Mouse (Mus musculus) liver, embryonic 13.5 days (tissue): ENCODE measurements around the gene Mrps35. TPM values are rescaled to one million over a fixed set of nuclear protein-coding genes. Genes with fewer than 3 reads are reported as not detected.

ENCODE experiments used
- ATAC-seq: fragments of 200-750 bp; cut with Nextera tagmentation; 2 replicates; pipeline ENCODE4 v1.8.0; 2017; ENCODE audit warnings: low read depth, mild to moderate bottlenecking, moderate number of reproducible peaks, moderate library complexity
- DNase-seq: peaks from one replicate; pipeline ENCODE4 v3.0.0; 2022
- H3K27ac ChIP-seq: fragments of 300-500 bp; sonication (generic); 2 replicates; pipeline ENCODE4 v1.5.1; 2015; ENCODE audit warnings: moderate library complexity, mild to moderate bottlenecking, inconsistent platforms
- H3K27me3 ChIP-seq: fragments of 300-500 bp; sonication (generic); 2 replicates; pipeline ENCODE4 v1.6.1; 2015; ENCODE audit warnings: mild to moderate bottlenecking, inconsistent platforms
- H3K36me3 ChIP-seq: fragments of 300-500 bp; sonication (generic); 2 replicates; pipeline ENCODE4 v1.6.1; 2015; ENCODE audit warnings: mild to moderate bottlenecking, inconsistent platforms
- H3K4me1 ChIP-seq: fragments of 300-500 bp; sonication (generic); replicated peaks from 2 replicates; pipeline ENCODE4 v1.6.1; 2015; ENCODE audit warnings: inconsistent platforms
- H3K4me2 ChIP-seq: fragments of 300-500 bp; sonication (generic); 2 replicates; pipeline ENCODE4 v1.6.1; 2015; ENCODE audit warnings: inconsistent platforms, mild to moderate bottlenecking, moderate library complexity
- H3K4me3 ChIP-seq: fragments of 300-500 bp; sonication (generic); replicated peaks from 2 replicates; pipeline ENCODE4 v1.5.1; 2015; ENCODE audit warnings: mild to moderate bottlenecking, inconsistent platforms
- H3K9ac ChIP-seq: fragments of 300-500 bp; sonication (generic); 2 replicates; pipeline ENCODE4 v1.6.1; 2015; ENCODE audit warnings: mild to moderate bottlenecking, inconsistent platforms
- H3K9me3 ChIP-seq: fragments of 300-500 bp; sonication (generic); replicated peaks from 2 replicates; pipeline ENCODE4 v1.6.1; 2016; ENCODE audit warnings: inconsistent platforms
- WGBS: fragments of 180-500 bp; shearing (Covaris S2); methylation state at CpG from one replicate; pipeline ENCODE4 v1.1.7; 2015; ENCODE audit not compliant: insufficient replicate concordance; 5-methylcytosine and 5-hydroxymethylcytosine counted together
- polyA plus RNA-seq: library from polyadenylated mRNA; unstranded; fragments of >200 nt; fragmentation: Nextera tagmentation; extraction: Ambion mirVana; gene quantifications from 2 replicates; pipeline ENCODE4 v1.2.1, GENCODE M21; 2015

Gene Mrps35
- polyA plus RNA-seq, result 69.5 and 75.8 TPM in 2 replicates

DNA sequence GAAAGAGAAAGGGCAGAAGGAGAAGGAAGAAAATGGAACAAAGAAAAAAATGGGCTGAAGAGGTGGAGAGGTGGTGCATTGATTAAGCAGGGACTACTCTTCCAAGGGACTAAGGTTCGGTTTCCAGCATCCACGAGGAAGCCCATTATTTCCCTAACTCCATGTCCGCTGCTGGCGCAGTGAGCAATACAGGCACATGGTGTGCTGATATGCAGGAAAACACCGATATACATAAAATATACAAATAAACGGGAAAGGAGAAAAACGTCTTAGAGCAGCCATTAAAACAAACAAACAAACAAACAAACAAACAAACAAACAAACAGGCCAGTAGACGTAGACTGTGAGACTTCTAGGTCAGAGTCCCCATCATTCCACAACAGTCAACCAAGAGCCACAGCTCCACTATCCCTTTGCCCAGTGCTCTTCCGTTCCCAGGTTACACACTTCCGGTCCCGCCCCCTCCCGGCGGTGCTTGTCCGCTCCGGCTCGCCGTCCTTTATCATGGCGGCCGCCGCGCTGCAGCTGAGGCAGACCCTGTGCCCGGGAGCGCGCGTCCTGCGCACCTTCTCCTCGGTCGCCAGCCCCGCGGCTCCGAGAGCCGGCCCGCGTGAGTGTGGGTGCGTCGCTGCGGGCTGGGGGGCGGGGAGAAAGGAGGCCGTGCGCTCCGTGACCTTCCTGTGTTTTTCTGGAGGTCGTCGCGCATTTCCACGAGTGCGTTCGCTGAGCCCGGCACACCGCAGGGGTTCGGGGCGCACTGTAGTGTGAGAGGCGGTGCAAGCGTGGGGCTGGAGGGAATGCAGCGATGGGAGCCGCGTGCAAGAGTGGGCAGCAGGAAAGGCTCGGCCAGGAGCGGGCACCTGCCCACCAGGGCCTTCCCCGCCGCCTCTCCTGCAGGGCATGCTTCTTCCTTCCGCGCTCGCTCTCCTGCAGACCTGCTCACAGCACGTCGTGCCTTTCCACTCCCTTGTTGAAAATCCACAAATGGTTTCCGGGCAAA, at the start of gene Mrps35:
Mrps35 (plus strand) TSS at position 474 of the 1,000 bp plus-strand sequence.
- WGBS, result 2% methylated on average over 66 of the region's 66 CpGs
- ATAC-seq (peak; percentile 98), DNase-seq (peak; percentile 82)
- Histone ChIP-seq H3K9ac (peak within 1 kb of the TSS; percentile 85), H3K4me3 (peak within 1 kb of the TSS; percentile 81), H3K9me3 (no peaks in the 10 kb centered on the region), H3K27me3 (peaks cover 7% of the 10 kb centered on the region; the same call in 1 of the 2 replicates), H3K4me2 (peak within 1 kb of the TSS; percentile 83), H3K4me1 (peaks cover 24% of the 10 kb centered on the region), H3K27ac (peak within 1 kb of the TSS; percentile 63), H3K36me3 (peaks cover 16% of the 10 kb centered on the region)

DNA sequence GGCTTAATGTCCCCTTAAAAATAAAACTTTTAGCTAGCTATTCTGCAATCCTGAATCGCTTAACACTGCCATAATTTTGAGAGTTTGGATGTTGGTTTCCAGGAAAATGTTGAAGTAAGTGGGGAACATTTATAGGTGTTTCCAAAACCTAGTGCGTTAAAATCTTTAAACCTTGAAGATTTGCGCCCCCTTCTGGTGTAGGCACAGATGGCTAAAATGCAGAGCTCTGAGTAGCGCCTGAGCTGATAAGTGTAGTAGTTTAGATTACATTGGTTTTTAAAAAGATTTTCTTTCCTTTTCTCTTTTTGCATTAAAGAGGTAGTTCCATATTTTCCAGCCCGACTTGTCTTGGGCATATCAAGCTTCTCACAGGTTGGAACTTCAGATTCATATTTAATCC, 48.3 kb upstream of the Mrps35 start:
- no peaks in the 10 kb centered on the region for H3K4me1 ChIP-seq
- DNase-seq (peak; percentile 10), ATAC-seq (no peak)
- H3K36me3 ChIP-seq, result no peaks in the 10 kb centered on the region
- no peaks in the 10 kb centered on the region for H3K27me3 ChIP-seq
- no peak overlapping the region for H3K27ac ChIP-seq
- no peak overlapping the region for H3K4me2 ChIP-seq
- no peak overlapping the region for H3K4me3 ChIP-seq
- WGBS, result 28% methylated on average over 5 of the region's 5 CpGs
- no peaks in the 10 kb centered on the region for H3K9me3 ChIP-seq
- no peak overlapping the region for H3K9ac ChIP-seq

DNA sequence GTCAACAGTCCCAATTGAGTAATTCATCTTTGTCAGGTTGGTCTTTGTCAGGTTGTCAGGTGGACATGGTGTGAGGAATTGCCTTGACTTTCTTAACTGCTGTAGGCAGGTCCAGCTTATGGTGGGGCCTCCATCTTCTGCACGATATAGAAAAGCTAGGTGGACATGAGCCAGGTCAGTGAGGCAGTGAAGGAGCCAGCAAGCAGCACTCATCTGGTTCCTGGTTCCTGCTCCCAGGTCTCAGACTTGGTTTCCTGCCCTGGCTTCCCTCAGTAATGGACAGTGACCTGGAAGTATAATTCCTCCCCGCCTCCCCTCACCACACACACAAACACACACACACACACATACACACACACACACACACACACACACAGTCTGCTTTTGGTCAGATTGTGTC, 47.2 kb upstream of the Mrps35 start:
- no peaks in the 10 kb centered on the region for H3K27me3 ChIP-seq
- DNase-seq (no peak), ATAC-seq (no peak)
- no peak overlapping the region for H3K9ac ChIP-seq
- H3K27ac ChIP-seq, result no peak overlapping the region
- H3K4me2 ChIP-seq, result no peak overlapping the region
- H3K36me3 ChIP-seq, result peaks cover 3% of the 10 kb centered on the region; the same call in 1 of the 2 replicates
- 54% methylated on average over 2 of the region's 2 CpGs for WGBS
- no peaks in the 10 kb centered on the region for H3K4me1 ChIP-seq
- H3K4me3 ChIP-seq, result no peak overlapping the region
- no peaks in the 10 kb centered on the region for H3K9me3 ChIP-seq

DNA sequence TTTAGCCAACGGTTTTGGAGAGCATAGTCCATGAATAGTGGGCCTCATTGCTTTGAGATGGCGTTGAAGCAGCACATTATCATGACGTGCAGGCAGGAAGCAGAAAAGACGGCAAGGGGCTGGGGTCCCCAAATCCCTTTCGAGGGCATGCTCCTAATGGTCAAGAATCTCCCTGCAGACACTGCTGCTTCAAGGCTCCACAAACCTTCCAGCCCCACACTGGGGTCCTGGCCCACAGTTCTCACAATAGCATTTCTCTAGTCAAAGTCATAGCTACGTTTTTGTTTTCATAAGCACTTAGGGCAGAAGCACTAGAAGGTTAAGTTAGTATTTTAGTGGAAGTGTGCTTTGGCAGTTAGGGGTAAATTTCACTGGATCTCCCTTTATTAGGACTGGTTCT, 46.7 kb upstream of the Mrps35 start:
- no peaks in the 10 kb centered on the region for H3K27me3 ChIP-seq
- no peak for ATAC-seq
- H3K9me3 ChIP-seq, result no peaks in the 10 kb centered on the region
- no peaks in the 10 kb centered on the region for H3K4me1 ChIP-seq
- H3K4me2 ChIP-seq, result no peak overlapping the region
- peaks cover 3% of the 10 kb centered on the region; the same call in 1 of the 2 replicates for H3K36me3 ChIP-seq
- no peak for DNase-seq
- H3K9ac ChIP-seq, result no peak overlapping the region
- no peak overlapping the region for H3K4me3 ChIP-seq
- 68% methylated on average over 6 of the region's 6 CpGs for WGBS
- H3K27ac ChIP-seq, result no peak overlapping the region

DNA sequence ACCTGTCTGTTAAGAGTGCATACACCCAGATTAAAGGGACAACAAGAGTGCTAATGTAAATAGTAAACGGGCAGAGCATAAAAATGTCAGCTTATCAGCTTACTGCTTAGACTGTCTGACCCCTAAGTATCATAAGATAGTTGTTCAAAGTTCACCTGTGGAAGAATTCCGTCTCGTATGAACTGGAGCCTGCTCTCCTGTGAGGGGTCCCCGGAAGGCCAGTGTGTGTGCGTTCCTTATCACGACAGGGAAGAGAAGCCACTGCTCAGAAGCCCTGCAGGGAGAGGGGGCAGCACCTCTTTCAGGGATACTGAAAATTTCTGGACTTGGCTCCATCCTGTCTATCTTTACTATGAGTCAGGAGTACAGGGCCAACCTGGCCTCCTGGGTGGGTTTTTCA, 45.6 kb upstream of the Mrps35 start:
- H3K27me3 ChIP-seq, result no peaks in the 10 kb centered on the region
- no peak overlapping the region for H3K27ac ChIP-seq
- DNase-seq (no peak), ATAC-seq (no peak)
- no peak overlapping the region for H3K9ac ChIP-seq
- no peaks in the 10 kb centered on the region for H3K9me3 ChIP-seq
- peaks cover 6% of the 10 kb centered on the region; the same call in 1 of the 2 replicates for H3K36me3 ChIP-seq
- WGBS, result 65% methylated on average over 6 of the region's 6 CpGs
- H3K4me2 ChIP-seq, result no peak overlapping the region
- no peak overlapping the region for H3K4me3 ChIP-seq
- no peaks in the 10 kb centered on the region for H3K4me1 ChIP-seq

DNA sequence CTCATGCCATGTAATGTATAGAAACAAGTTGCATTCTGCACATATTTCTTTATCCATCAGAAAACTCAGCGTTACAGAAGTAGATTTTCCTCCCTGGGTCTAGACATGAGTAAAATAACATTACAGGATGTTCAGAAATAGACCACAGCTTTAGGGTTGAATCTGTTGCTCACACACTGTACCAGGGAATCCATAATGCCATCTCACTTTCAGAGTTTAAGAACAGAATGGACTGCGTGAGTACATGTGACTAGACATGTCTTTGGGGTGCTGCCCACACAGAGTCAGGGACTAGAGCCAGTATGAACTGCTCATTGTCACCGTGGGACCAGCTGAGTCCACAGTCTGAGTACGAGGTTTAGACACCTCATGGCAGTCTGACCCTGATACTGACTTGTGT, 43.9 kb upstream of the Mrps35 start:
- Histone ChIP-seq H3K9me3 (no peaks in the 10 kb centered on the region), H3K27me3 (no peaks in the 10 kb centered on the region), H3K9ac (no peak overlapping the region), H3K4me1 (no peaks in the 10 kb centered on the region), H3K27ac (no peak overlapping the region), H3K4me2 (no peak overlapping the region), H3K4me3 (no peak overlapping the region), H3K36me3 (peaks cover 9% of the 10 kb centered on the region; the same call in 1 of the 2 replicates)
- 75% methylated on average over 4 of the region's 4 CpGs for WGBS
- ATAC-seq (no peak), DNase-seq (no peak)

DNA sequence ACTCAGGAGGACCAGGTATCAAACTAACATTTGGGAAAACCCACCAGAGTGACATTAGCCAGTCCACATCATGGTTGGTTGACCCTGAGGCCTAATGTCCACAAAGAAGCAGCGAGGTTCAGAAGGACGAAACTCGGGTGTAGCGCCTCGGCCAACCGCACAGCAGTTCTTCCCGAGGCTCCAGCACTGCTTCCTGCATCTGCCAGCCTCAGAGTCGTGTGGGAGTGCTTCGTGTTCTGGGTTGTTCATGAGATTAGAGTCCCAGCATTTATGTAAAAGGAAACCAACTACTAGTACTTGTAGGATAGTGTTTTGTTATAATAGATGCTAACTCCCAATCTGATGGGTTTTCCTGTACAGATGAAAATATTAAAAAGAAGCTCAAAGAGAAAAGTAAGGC, 43.3 kb upstream of the Mrps35 start:
- Histone ChIP-seq H3K27ac (no peak overlapping the region), H3K4me2 (no peak overlapping the region), H3K27me3 (no peaks in the 10 kb centered on the region), H3K9me3 (no peaks in the 10 kb centered on the region), H3K36me3 (peaks cover 9% of the 10 kb centered on the region; the same call in 1 of the 2 replicates), H3K9ac (no peak overlapping the region), H3K4me3 (no peak overlapping the region), H3K4me1 (no peaks in the 10 kb centered on the region)
- ATAC-seq (no peak), DNase-seq (no peak)
- 69% methylated on average over 9 of the region's 9 CpGs for WGBS

DNA sequence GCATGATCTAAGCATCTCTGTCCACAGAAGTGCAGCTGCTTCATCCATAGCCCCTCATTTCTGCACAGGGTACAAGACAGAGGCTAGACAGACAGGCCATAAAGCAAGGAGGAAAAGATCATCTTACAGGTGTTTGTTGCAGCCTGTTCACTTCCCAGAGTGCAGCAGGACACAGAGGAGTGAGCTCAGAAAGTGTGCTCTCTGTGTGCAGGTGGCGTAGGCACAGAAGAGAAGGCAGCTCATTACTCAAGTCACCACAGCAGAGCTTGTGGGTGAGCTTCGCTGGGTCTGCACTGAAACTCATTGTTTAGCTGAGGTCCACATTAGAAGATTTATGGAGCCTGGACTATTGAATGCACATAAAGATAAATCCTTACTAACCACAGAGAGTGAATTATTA, 42.8 kb upstream of the Mrps35 start:
- no peak overlapping the region for H3K27ac ChIP-seq
- H3K27me3 ChIP-seq, result no peaks in the 10 kb centered on the region
- no peak overlapping the region for H3K4me3 ChIP-seq
- H3K4me1 ChIP-seq, result no peaks in the 10 kb centered on the region
- H3K9me3 ChIP-seq, result no peaks in the 10 kb centered on the region
- 65% methylated on average over 2 of the region's 2 CpGs for WGBS
- peaks cover 9% of the 10 kb centered on the region; the same call in 1 of the 2 replicates for H3K36me3 ChIP-seq
- no peak for DNase-seq
- no peak overlapping the region for H3K4me2 ChIP-seq
- no peak for ATAC-seq
- no peak overlapping the region for H3K9ac ChIP-seq

DNA sequence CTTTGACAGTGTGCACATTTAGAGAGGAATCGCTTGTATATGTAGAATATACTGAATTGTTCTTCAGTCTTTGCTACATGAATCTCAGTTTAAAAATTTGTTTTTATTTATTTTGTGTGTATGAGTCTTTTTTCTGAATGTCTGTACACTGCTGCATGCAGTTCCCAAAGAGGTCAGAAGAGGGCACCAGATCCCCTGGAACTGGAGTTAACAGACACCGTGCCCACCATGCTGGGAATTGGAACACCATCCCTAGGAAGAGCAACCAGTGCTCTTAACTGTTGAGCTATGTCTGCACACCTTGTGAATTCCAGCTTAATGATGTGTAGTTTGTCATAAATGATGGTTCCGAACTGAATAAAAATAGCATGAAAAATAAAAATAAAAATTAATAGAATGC, 34.4 kb upstream of the Mrps35 start:
- Histone ChIP-seq H3K4me2 (no peak overlapping the region), H3K9me3 (no peaks in the 10 kb centered on the region), H3K36me3 (peaks cover 6% of the 10 kb centered on the region; the same call in 1 of the 2 replicates), H3K27me3 (no peaks in the 10 kb centered on the region), H3K9ac (no peak overlapping the region), H3K4me1 (no peaks in the 10 kb centered on the region), H3K27ac (no peak overlapping the region), H3K4me3 (no peak overlapping the region)
- no peak for ATAC-seq
- peak; percentile 12 for DNase-seq
- WGBS, result 40% methylated on average over 3 of the region's 3 CpGs

DNA sequence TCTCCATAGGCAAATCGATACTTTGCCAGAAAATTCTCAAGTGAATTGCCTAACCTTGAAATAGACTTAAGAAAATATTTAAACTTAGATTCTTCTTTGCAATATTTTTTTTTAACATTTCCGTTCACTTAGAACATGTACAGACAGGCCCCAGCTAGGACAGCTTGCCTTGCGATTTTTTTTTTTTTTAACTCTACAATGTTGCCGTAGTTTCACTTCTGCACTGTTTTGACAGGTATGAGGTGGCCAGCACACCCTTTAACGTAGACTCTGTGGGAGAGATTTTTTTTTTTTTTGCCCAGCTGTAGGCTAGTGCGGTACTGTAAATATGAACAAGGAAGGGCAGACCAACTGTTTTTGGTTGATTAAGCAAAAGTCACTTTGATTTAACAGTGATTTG, 32.2 kb upstream of the Mrps35 start:
- H3K4me3 ChIP-seq, result no peak overlapping the region
- no peak overlapping the region for H3K9ac ChIP-seq
- H3K36me3 ChIP-seq, result peaks cover 3% of the 10 kb centered on the region; the same call in 1 of the 2 replicates
- H3K27me3 ChIP-seq, result no peaks in the 10 kb centered on the region
- DNase-seq, result no peak
- no peaks in the 10 kb centered on the region for H3K4me1 ChIP-seq
- H3K27ac ChIP-seq, result no peak overlapping the region
- ATAC-seq, result no peak
- H3K4me2 ChIP-seq, result no peak overlapping the region
- WGBS, result 73% methylated on average over 6 of the region's 6 CpGs
- no peaks in the 10 kb centered on the region for H3K9me3 ChIP-seq

DNA sequence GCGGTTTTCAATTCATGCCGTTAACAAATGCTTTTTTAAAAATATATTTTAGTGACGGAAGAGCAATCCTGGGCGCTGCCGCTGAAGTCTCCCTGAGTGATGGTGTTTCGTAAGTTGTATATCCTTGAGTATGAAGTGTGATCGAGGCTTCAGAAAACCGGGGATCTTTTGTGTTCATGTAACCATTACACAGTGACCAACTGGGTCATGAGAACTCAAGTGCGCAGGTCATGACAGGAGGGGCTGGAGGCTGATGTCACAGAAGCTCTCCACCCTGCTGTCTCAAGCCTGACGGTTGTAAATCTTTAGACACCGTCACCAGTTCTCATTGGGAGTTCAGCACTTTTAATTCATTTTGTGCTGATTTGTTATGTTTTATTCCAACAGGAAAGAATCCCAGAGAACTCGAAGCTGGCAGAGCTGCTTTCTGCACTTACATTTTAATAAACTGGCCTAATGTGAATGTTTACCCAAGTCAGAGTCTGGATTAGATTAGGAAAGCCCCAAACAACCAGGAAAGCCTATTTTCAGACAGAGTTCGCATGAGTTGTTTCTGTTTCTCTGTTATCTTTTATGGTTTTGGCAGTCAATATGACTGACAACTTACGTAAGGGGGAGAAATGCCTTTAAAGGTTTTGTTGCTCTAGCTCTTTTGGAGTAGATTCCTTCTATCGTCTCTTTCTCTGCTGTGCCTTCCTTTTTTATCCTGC, 31.6 kb upstream of the Mrps35 start:
- Histone ChIP-seq H3K4me1 (no peaks in the 10 kb centered on the region), H3K36me3 (peaks cover 3% of the 10 kb centered on the region), H3K9ac (no peak overlapping the region), H3K9me3 (no peaks in the 10 kb centered on the region), H3K27me3 (no peaks in the 10 kb centered on the region), H3K4me2 (no peak overlapping the region), H3K27ac (no peak overlapping the region), H3K4me3 (no peak overlapping the region)
- ATAC-seq (no peak), DNase-seq (no peak)
- WGBS, result 70% methylated on average over 15 of the region's 15 CpGs
